Mouse (Mus musculus) lung, adult 2 months (tissue): ENCODE measurements around the gene Dnah10. TPM values are rescaled to one million over a fixed set of nuclear protein-coding genes. Genes with fewer than 3 reads are reported as not detected.
"Not testable (repeated sequence)": the region's sequence is repeated elsewhere in the genome, so short reads cannot be mapped to it uniquely, and the experiment has no call there.

Experiments
- DNase-seq: peaks from one replicate; pipeline ENCODE4 v3.0.0; 2022
- H3K4me1 ChIP-seq: fragments of 200-500 bp; 2 replicates; pipeline ENCODE4 v1.6.1; 2011; ENCODE audit warnings: low read length; ENCODE audit not compliant: control insufficient read depth, insufficient read depth
- H3K4me3 ChIP-seq: fragments of 200-500 bp; replicated peaks from 2 replicates; pipeline ENCODE3; 2011; ENCODE audit warnings: low read depth, mild to moderate bottlenecking, control low read depth, low read length; ENCODE audit errors: extremely low read depth
- CTCF ChIP-seq: fragments of 200-500 bp; IDR thresholded peaks from 2 replicates; pipeline ENCODE4 v1.5.1; 2011; ENCODE audit warnings: mild to moderate bottlenecking, low read length, control low read depth; ENCODE audit not compliant: insufficient read depth
- POLR2A ChIP-seq: fragments of 200-500 bp; IDR thresholded peaks from 2 replicates; pipeline ENCODE4 v1.6.1; 2011; ENCODE audit warnings: low read depth, mild to moderate bottlenecking, control low read depth, low read length, borderline replicate concordance; ENCODE audit errors: extremely low read depth
- WGBS: fragments of 180-500 bp; shearing (Covaris S2); methylation state at CpG from one replicate; pipeline ENCODE4 v1.1.7; 2018; 5-methylcytosine and 5-hydroxymethylcytosine counted together
- polyA plus RNA-seq: library from polyadenylated mRNA; depleted of rRNA; stranded (reverse); fragments of >200 nt; gene quantifications from 2 replicates; pipeline ENCODE4 v1.2.3, GENCODE M21; 2012

The Dnah10 gene
- polyA plus RNA-seq, 1 experiment = 6.5 TPM

DNA sequence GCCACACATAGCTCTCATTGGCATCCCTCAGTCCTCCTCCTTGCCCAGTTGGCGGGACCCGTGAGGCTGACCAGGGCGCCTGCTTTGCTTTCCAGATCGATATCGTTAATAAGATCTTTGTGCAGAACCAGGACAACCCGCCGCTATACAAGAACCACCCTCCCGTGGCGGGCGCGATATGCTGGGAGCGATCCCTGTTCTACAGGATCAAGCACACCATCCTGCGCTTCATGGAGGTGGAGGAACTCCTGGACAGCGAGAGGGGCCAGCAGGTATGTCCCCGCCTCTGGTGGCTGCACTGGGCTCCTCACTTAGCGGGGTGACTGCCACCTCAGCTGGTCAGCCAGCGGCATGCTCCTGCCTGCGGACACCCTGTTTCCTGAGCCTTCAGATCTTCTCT, 23.4 kb downstream of the Dnah10 start:
- 81% methylated on average over 18 of the region's 18 CpGs for WGBS
- Histone ChIP-seq H3K4me1 (no peaks in the 10 kb centered on the region), H3K4me3 (no peak overlapping the region)
- no peak for TF ChIP-seq CTCF
- DNase-seq = no peak

DNA sequence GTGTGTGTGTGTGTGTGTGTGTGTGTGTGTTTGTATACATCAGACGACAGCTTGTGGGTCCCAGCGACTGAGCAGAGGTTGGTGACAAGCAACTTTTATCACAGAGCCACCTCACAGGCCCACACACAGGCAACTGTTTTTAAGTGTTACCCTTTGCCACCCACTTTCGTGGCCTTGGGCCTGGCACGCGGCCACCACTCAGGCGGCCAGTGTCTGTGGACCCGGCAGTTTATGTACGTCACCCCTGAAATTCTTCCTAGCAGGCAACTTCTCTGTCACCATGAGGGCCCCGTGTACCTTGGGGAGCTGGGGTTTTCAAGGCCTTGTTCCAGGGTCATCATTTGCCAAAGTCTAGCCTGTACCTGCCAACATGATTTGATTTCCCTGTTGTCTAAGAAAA, 26.8 kb downstream of the Dnah10 start:
- no peak overlapping the region for H3K4me3 ChIP-seq
- TF ChIP-seq POLR2A (no peak), CTCF (no peak)
- 81% methylated on average over 9 of the region's 9 CpGs for WGBS
- no peak for DNase-seq
- no peaks in the 10 kb centered on the region for H3K4me1 ChIP-seq

DNA sequence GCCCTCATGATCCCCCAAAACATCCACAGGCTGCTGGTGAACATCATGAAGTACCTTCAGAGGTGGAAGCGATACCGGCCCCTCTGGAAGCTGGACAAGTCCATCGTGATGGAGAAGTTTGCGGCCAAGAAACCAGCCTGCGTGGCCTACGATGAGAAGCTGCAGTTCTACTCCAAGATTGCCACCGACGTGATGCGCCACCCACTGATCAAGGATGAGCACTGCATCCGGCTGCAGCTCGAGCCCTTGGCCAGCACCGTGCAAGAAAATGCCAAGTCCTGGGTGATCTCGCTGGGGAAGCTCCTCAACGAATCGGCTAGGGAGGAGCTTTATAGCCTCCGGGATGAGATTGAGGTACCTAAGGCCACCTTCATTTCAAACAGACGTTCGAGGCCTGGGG, 36.1 kb downstream of the Dnah10 start:
- Histone ChIP-seq H3K4me3 (no peak overlapping the region), H3K4me1 (no peaks in the 10 kb centered on the region)
- WGBS = 62% methylated on average over 18 of the region's 18 CpGs
- peak; percentile 6 for DNase-seq
- TF ChIP-seq CTCF (peak; percentile 36; the same call in 1 of the 2 replicates), POLR2A (no peak)

DNA sequence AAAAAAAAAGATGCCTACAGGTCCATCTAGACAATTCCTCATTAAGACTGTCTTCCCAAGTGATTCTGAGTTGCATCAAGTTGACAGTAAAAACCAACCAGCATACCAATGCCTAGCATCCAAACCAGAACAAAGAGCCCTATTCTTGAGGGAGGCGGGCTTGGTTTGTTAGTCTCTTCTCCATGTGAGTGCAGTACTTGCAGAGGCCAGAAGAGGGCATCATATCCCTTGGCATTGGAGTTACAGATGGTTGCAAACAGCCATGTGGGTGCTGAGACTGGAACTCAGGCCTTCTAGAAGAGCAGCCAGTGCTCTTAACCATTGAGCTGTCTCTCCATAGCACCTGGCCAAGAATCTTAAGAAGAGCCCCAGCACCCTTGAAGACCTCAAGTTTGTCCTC, 36.9 kb downstream of the Dnah10 start:
- TF ChIP-seq CTCF = no peak
- TF ChIP-seq POLR2A = no peak
- no peaks in the 10 kb centered on the region for H3K4me1 ChIP-seq
- H3K4me3 ChIP-seq = no peak overlapping the region
- no peak for DNase-seq
- WGBS = 94% methylated on average over 1 of the region's 1 CpGs

DNA sequence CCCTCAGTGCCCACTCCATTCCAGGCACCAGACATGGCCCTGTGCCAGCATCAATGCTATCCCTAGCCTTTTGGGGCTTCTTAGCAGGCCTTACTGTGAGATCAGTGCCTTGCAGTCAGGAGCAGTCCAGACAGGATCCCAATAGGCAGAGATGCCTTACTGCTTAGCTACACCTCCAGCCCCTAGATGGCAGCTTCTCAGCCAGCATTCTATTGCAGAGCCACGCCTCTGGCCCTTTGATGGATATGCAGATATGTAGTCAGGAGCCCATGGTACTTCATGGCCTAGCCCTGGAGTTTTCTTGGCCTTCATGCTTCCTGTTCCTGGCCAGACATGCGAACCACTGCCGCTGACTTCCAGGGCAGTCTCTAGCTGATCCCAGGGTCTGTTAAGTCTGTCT, 49.7 kb downstream of the Dnah10 start:
- Histone ChIP-seq H3K4me1 (no peaks in the 10 kb centered on the region), H3K4me3 (no peak overlapping the region)
- WGBS = 73% methylated on average over 3 of the region's 3 CpGs
- no peak for DNase-seq
- TF ChIP-seq POLR2A = no peak
- TF ChIP-seq CTCF = no peak

DNA sequence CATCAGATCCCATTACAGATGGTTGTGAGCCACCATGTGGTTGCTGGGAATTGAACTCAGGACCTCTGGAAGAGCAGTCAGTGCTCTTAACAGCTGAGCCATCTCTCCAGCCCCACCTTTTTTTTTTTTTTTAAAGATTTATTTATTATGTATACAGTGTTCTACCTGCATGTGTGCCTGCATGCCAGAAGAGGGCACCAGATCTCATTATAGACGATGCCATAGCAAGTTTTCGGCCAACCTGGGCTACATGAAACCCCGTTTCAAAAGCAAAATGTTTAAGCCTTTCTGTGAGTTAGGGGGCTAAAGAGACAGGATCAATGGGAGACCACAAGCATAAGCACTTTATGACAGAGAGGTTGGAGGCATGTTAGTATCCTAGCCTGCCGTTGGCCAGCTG, 51.4 kb downstream of the Dnah10 start:
- 84% methylated on average over 4 of the region's 4 CpGs for WGBS
- H3K4me1 ChIP-seq, DNase-seq, H3K4me3 ChIP-seq: not testable (repeated sequence)

DNA sequence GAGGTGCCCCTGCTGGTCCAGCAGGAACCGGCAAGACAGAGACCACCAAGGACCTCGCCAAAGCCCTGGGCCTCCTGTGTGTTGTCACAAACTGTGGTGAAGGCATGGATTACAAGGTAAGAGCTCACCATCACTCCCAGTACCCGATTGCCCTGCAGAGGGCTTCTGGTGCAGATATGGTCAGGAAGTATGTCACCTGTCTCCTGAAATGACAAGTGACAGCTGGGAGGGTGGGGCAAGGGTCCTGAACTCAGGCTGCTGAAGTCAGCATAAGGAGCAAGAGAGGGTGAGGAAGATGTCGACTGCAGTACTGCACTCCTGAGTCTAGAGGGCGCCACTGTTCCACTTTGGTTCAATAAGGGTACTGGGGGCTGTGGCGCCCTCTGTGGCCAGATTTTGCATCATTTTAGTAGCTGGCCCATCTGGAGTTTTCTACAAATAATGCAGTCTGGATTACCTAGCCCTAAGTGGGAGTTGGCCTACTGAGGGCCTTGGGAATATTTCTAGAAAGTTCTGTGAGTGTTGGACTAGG, 52.4 kb downstream of the Dnah10 start:
- H3K4me1 ChIP-seq = no peaks in the 10 kb centered on the region
- H3K4me3 ChIP-seq = no peak overlapping the region
- 54% methylated on average over 6 of the region's 6 CpGs for WGBS
- peak; percentile 26 for DNase-seq
- TF ChIP-seq POLR2A = no peak
- peak; percentile 71 for TF ChIP-seq CTCF

DNA sequence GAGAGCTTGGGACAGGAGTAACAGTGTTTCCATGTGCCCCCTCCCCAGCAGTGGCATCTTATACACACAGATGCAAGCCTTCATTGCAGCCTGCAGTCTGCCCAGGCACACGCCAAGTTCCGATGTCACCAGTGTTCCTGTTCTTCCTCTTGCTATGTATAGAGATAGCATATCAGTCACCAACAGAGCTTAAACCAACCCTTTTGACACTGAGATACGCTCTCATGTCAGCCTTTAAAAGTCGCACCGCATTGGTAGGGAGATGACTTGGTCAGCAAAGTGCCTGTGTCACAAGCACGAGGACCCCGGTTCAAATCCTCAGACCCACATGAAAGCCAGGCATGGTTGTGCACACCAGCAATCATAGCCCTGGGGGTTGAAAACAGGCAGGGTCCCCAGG, 55.0 kb downstream of the Dnah10 start:
- no peak for DNase-seq
- TF ChIP-seq POLR2A (no peak), CTCF (no peak)
- Histone ChIP-seq H3K4me1 (no peaks in the 10 kb centered on the region), H3K4me3 (no peak overlapping the region)
- 93% methylated on average over 7 of the region's 7 CpGs for WGBS

DNA sequence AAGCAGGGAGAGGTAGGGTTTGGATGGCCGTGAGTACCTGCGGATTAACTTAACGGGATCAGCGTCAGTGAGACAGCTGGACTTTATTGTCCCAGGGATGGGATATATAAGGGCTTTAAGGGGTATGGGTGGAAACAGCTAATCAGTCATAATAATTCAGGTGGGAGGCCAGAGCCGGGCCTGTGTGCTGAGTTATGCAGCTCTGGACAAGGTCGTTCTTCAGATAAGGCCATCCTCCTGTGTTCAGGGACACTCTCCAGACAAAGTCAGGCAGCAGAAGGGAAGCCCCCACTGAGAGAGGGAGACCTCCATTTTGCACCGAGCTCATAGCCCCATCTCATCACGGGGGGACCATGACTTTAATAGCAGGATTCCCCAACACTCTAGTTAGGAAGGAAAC, 56.8 kb downstream of the Dnah10 start:
- Histone ChIP-seq H3K4me1 (no peaks in the 10 kb centered on the region), H3K4me3 (no peak overlapping the region)
- WGBS = 78% methylated on average over 8 of the region's 8 CpGs
- TF ChIP-seq CTCF (no peak), POLR2A (no peak)
- DNase-seq = no peak

DNA sequence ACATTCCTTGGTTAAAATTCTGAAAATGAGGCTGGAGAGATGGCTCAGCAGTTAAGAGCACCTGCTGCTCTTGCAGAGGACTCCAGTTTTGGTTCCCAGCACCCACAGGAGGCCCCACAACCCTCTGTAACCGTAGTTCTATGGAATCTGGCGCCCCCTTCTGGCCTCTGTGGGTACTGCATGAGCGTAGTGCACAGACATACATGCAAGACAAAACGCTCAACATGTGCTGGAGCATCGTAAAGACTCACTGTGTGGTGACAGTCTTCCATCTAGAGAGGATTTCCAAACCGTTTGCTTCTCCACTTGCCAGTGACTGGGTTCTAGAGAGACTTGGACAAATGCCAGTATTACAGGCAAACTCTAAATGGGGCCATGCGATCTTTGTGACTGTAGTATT, 60.8 kb downstream of the Dnah10 start:
- no peak for DNase-seq
- Histone ChIP-seq H3K4me1 (no peaks in the 10 kb centered on the region), H3K4me3 (no peak overlapping the region)
- 79% methylated on average over 7 of the region's 7 CpGs for WGBS
- TF ChIP-seq POLR2A (no peak), CTCF (peak; percentile 11; the same call in 1 of the 2 replicates)

DNA sequence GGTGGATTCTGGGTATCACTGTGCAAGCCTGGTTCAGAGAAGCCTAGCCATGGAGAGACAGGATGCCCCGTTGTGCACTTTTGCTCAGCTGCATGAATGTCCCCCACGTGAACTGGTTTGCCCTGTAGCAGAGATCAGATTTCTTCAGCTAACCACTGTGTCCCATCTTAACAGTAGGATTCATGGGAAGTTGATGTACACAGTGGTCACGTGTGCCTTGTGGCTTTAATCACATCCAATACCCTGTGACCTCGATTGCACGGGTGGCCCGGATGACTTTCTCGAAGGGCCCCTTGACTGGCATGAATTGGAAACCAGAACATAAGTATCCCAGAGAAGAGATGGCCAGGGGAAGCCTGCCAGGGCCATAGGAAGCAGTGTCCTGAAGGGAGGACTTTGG, 67.2 kb downstream of the Dnah10 start:
- H3K4me1 ChIP-seq = no peaks in the 10 kb centered on the region
- WGBS = 85% methylated on average over 7 of the region's 7 CpGs
- no peak for DNase-seq
- no peak overlapping the region for H3K4me3 ChIP-seq
- TF ChIP-seq CTCF (no peak), POLR2A (no peak)
